Comparison of ENCODE assay signal across 16 mouse cellular contexts in genomic region chr2:59878221-59878620, GRCm38 (mm10). TPM values are rescaled to one million over a fixed set of nuclear protein-coding genes. Genes with fewer than 3 reads are reported as not detected.
DNase-seq lines count a peak whose midpoint lies in the region; ATAC-seq and TF ChIP-seq lines count a peak whose summit lies in the region.
"Had no signal": no experiment of that assay in that cellular context is flagged by ENCODE, and none has a peak within 500 bp of the region (broad histone marks: within the 10 kb centered on the region; RNA-seq: fewer than 3 reads in every experiment).

No protein-coding gene starts in this region.

- H3K36me3 ChIP-seq in megakaryocyte, embryonic 14.5 days (replicated peaks; ENCODE audit: low read length), result peaks cover 40% of the 10 kb centered on the region
- H3K36me3 ChIP-seq in kidney, postnatal 0 days (ENCODE audit: insufficient read depth, low read length), result 0 out of 2 replicates have a peak, but pooled peaks cover 2% of the 10 kb centered on the region
- H3K36me3 ChIP-seq: midbrain, embryonic 13.5 days; neural tube, embryonic 12.5 days had no signal

- DNase-seq in R1 (ENCODE audit: low read depth, low spot score), result peak; percentile 49
- DNase-seq in kidney, postnatal 0 days (ENCODE audit: low spot score), result no peak
- peak; percentile 56 for DNase-seq in yolk sac, embryonic 10.5 days (ENCODE audit: low spot score)
- no peak for DNase-seq in neural tube, embryonic 10.5 days (ENCODE audit: extremely low spot score, low spot score)
- DNase-seq: cerebellum, adult 11-12 months; gastrocnemius, postnatal 36 days; heart, postnatal 36 days; lung, postnatal 14 days had no signal

- H3K4me2 ChIP-seq in kidney, postnatal 0 days (ENCODE audit: low read length), result peak overlapping the region; percentile 8; the same call in 1 of the 2 replicates
- H3K4me2 ChIP-seq: embryonic facial prominence, embryonic 12.5 days; heart, embryonic 11.5 days; limb, embryonic 13.5 days; midbrain, embryonic 13.5 days; neural tube, embryonic 12.5 days had no signal

- peak overlapping the region; percentile 51 for H3K4me3 ChIP-seq in megakaryocyte, embryonic 14.5 days (replicated peaks)
- no peak overlapping the region for H3K4me3 ChIP-seq in kidney, postnatal 0 days (replicated peaks; ENCODE audit: low read depth, low read length)
- H3K4me3 ChIP-seq: embryonic facial prominence, embryonic 12.5 days; limb, embryonic 13.5 days; midbrain, embryonic 13.5 days; neural tube, embryonic 12.5 days had no signal

- H3K27ac ChIP-seq in kidney, postnatal 0 days, result no peak overlapping the region
- H3K27ac ChIP-seq: embryonic facial prominence, embryonic 12.5 days; limb, embryonic 13.5 days; midbrain, embryonic 13.5 days; neural tube, embryonic 12.5 days had no signal

- no peak overlapping the region for H3K9ac ChIP-seq in kidney, postnatal 0 days (ENCODE audit: low read depth, low read length)
- H3K9ac ChIP-seq: embryonic facial prominence, embryonic 12.5 days; limb, embryonic 13.5 days; midbrain, embryonic 13.5 days; neural tube, embryonic 12.5 days had no signal

- H3K9me3 ChIP-seq in megakaryocyte, embryonic 14.5 days, result peaks cover 24% of the 10 kb centered on the region
- H3K9me3 ChIP-seq in kidney, postnatal 0 days (replicated peaks; ENCODE audit: low read length), result no peaks in the 10 kb centered on the region
- H3K9me3 ChIP-seq: embryonic facial prominence, embryonic 12.5 days; midbrain, embryonic 13.5 days had no signal

- H3K4me1 ChIP-seq in megakaryocyte, embryonic 14.5 days, result peaks cover 33% of the 10 kb centered on the region
- H3K4me1 ChIP-seq in kidney, postnatal 0 days (replicated peaks; ENCODE audit: insufficient read depth, low read length), result no peaks in the 10 kb centered on the region; the same call in 1 of the 2 replicates
- H3K4me1 ChIP-seq: embryonic facial prominence, embryonic 12.5 days; neural tube, embryonic 12.5 days had no signal

- ATAC-seq in megakaryocyte, adult 5-6 weeks (ENCODE audit: poor library complexity, severe bottlenecking), result no peak
- ATAC-seq in kidney, postnatal 0 days (replicated peaks; ENCODE audit: low FRiP score, low read depth), result no peak
- no peak for ATAC-seq in megakaryocyte-erythroid progenitor cell, adult 5-6 weeks (replicated peaks; ENCODE audit: low FRiP score, low TSS enrichment, poor library complexity, severe bottlenecking)
- ATAC-seq: midbrain, embryonic 13.5 days had no signal

- no peaks in the 10 kb centered on the region for H3K27me3 ChIP-seq in megakaryocyte, embryonic 14.5 days (replicated peaks)
- H3K27me3 ChIP-seq in kidney, postnatal 0 days (ENCODE audit: insufficient read depth, low read length), result no peaks in the 10 kb centered on the region
- H3K27me3 ChIP-seq: embryonic facial prominence, embryonic 12.5 days; limb, embryonic 13.5 days; midbrain, embryonic 13.5 days; neural tube, embryonic 12.5 days had no signal

- WGBS in kidney, postnatal 0 days, result 67% methylated on average over 19 of the region's 19 CpGs

- no peak for TF ChIP-seq CTCF in kidney, postnatal 0 days (IDR thresholded peaks at IDR 0.05; ENCODE audit: low read depth)

RNA-seq across cellular contexts. Expression of gene Wdsub1, which starts 4.2 kb away (rescaled TPM):
- polyA plus RNA-seq in megakaryocyte, embryonic 14.5 days (2012; ENCODE audit: insufficient read depth, low replicate concordance), result 6.0 and 10.0 TPM in 2 replicates
- 11.6 and 14.3 TPM in 2 replicates for total RNA-seq in megakaryocyte, adult 5-6 weeks (2015)
- 21.3 and 31.0 TPM in 2 replicates for total RNA-seq in megakaryocyte, adult 5-6 weeks (2017)
- 39.2 and 39.5 TPM in 2 replicates for polyA plus RNA-seq in kidney, postnatal 0 days (2015; fragmentation: Nextera tagmentation; extraction: Ambion mirVana)
- 21.0 and 68.0 TPM in 2 replicates for total RNA-seq in megakaryocyte-erythroid progenitor cell, adult 5-6 weeks (2014; fragmentation: Nextera tagmentation)
- total RNA-seq in megakaryocyte-erythroid progenitor cell, adult 5-6 weeks (2017), result 42.3 and 48.3 TPM in 2 replicates

Comparison
In these comparisons a context has a peak if more than half of its experiments do, and no peak if none do; other contexts are left out.
1. DNase-seq: peak in R1 (single experiment) and yolk sac, embryonic 10.5 days (single experiment); none in kidney, postnatal 0 days (single experiment) and neural tube, embryonic 10.5 days (single experiment).